Mouse (Mus musculus): ENCODE results near the gene Tdrd7. TPM values are rescaled to one million over a fixed set of nuclear protein-coding genes. Genes with fewer than 3 reads are reported as not detected.

Tdrd7 gene
- polyA plus RNA-seq, 1 experiment from 2014 or later = 17.2 TPM

DNA sequence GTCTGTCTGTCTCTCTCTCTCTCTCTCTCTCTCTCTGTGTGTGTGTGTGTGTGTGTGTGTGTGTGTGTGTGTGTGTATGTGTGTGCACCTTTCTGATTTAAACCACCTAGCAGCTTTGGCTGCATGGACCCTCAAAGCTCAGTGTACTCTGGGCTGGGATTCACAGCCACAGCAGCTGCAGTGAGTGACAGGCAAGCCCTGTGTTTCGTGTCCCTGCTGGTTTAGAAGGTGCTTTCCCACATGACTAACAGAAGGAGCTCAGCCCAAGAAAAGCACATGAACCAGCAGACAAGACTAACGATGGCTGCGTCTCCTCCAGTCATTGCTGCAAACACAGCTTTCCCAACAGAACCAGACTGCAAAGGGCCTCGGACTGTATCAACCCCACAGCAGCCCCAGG, 82.8 kb downstream of the Tdrd7 start:
- no peak overlapping the region for H3K9ac ChIP-seq
- H3K27me3 ChIP-seq = no peaks in the 10 kb centered on the region
- WGBS = 48% methylated on average over 4 of the region's 4 CpGs
- peaks cover 44% of the 10 kb centered on the region for H3K4me1 ChIP-seq (replicated peaks)
- no peaks in the 10 kb centered on the region for H3K9me3 ChIP-seq (replicated peaks)
- H3K27ac ChIP-seq = peak overlapping the region; percentile 67
- H3K4me2 ChIP-seq = no peak overlapping the region
- H3K4me3 ChIP-seq = no peak overlapping the region
- no peak for ATAC-seq (replicated peaks; ENCODE audit: insufficient number of reproducible peaks, insufficient read depth, low FRiP score, low read depth)
- peaks cover 6% of the 10 kb centered on the region; the same call in 1 of the 2 replicates for H3K36me3 ChIP-seq

DNA sequence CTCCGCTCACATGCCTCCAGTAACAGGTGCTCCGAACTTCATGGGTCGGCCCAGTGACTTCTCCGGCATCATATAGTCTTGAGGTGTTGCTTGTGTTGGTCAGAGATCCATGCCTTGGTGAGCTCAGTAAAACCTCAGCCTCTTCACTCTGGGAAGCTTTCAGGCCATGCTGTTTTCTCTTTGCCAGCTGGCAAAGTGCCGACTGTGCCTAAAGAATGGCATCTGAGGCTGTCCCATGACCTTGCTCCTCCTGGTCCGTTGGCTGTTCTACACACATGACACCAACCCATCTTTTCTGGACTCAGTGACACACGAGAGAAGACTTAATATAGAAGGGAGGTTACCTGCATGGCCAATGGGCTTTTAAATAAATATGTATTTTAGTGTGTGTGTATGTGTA, 83.3 kb downstream of the Tdrd7 start:
- ATAC-seq (replicated peaks; ENCODE audit: insufficient number of reproducible peaks, insufficient read depth, low FRiP score, low read depth) = no peak
- 76% methylated on average over 7 of the region's 7 CpGs for WGBS
- H3K9me3 ChIP-seq (replicated peaks) = no peaks in the 10 kb centered on the region
- H3K4me1 ChIP-seq (replicated peaks) = peaks cover 44% of the 10 kb centered on the region
- peaks cover 6% of the 10 kb centered on the region; the same call in 1 of the 2 replicates for H3K36me3 ChIP-seq
- H3K4me2 ChIP-seq = no peak overlapping the region
- peak overlapping the region; percentile 67 for H3K27ac ChIP-seq
- no peak overlapping the region for H3K9ac ChIP-seq
- H3K27me3 ChIP-seq = no peaks in the 10 kb centered on the region
- H3K4me3 ChIP-seq = no peak overlapping the region

DNA sequence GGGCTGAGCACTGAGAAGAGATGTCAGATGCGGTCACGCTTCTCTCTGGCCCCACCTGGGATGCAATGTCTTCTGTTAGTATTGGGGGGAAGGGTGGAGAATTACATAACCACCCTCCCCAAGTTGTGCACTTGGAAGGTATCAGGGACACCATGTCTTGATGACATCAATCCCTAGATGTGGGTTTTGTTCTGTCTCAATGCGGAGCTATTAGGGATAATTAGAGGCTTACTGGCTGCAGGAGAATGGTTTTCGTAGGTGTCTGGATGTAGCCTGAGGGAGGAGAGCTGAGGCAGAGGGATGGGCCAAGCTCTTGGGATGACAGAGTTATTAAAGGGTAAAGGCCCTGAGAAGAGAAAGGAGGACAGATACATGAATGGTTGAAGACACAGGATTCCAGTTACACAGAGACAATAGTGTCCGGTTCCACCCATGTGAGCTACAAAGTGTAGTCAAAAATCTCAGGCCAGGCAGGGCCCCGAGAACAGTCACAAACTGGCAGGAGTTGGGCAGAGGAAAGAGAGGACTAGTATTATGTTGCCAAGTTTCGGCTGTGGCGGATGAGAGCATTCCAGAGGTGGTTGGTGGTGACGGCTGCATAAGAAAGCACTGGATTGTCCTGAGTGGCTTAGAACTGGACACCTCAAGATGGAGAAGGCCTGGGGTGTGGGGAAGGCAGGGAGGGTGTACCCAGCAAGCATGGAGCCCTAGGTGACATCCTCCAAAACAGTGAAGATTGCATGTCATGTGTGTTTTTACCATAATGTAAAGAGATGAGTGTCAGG, 88.4 kb downstream of the Tdrd7 start:
- no peak for ATAC-seq (replicated peaks; ENCODE audit: insufficient number of reproducible peaks, insufficient read depth, low FRiP score, low read depth)
- 0 out of 2 replicates have a peak overlapping the region, but pooled peaks have one; percentile 10 for H3K27ac ChIP-seq
- no peaks in the 10 kb centered on the region for H3K27me3 ChIP-seq
- H3K4me3 ChIP-seq = no peak overlapping the region
- H3K4me2 ChIP-seq = no peak overlapping the region
- peaks cover 38% of the 10 kb centered on the region for H3K4me1 ChIP-seq (replicated peaks)
- H3K9ac ChIP-seq = no peak overlapping the region
- 68% methylated on average over 9 of the region's 9 CpGs for WGBS
- H3K36me3 ChIP-seq = peaks cover 14% of the 10 kb centered on the region; the same call in 1 of the 2 replicates
- no peaks in the 10 kb centered on the region for H3K9me3 ChIP-seq (replicated peaks)

DNA sequence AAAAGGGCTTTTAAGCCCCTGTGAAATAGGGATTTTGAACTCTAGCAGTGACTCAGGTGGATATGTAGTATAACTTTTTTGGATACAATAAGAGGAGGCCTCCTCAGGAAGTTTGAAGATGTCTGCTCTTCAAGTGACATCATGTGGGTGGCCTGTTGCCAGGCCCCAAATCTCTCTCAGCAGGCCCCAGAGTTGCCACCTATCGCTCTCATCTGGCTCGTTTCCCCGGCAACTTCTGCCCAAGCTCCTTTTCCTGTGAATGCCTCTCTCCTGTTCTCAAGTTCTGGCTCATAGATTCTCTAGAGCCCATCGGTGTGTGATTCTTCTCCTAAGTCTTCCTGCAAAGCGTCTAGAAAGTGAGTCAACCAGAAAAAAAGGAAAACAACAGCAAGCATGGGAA, 91.0 kb downstream of the Tdrd7 start:
- 80% methylated on average over 5 of the region's 5 CpGs for WGBS
- Histone ChIP-seq H3K4me3 (no peak overlapping the region), H3K9ac (no peak overlapping the region), H3K4me1 (replicated peaks) (peaks cover 49% of the 10 kb centered on the region), H3K27me3 (no peaks in the 10 kb centered on the region), H3K4me2 (no peak overlapping the region), H3K36me3 (peaks cover 14% of the 10 kb centered on the region; the same call in 1 of the 2 replicates), H3K9me3 (replicated peaks) (no peaks in the 10 kb centered on the region), H3K27ac (no peak overlapping the region; the same call in 1 of the 2 replicates)
- ATAC-seq (replicated peaks; ENCODE audit: insufficient number of reproducible peaks, insufficient read depth, low FRiP score, low read depth) = no peak

DNA sequence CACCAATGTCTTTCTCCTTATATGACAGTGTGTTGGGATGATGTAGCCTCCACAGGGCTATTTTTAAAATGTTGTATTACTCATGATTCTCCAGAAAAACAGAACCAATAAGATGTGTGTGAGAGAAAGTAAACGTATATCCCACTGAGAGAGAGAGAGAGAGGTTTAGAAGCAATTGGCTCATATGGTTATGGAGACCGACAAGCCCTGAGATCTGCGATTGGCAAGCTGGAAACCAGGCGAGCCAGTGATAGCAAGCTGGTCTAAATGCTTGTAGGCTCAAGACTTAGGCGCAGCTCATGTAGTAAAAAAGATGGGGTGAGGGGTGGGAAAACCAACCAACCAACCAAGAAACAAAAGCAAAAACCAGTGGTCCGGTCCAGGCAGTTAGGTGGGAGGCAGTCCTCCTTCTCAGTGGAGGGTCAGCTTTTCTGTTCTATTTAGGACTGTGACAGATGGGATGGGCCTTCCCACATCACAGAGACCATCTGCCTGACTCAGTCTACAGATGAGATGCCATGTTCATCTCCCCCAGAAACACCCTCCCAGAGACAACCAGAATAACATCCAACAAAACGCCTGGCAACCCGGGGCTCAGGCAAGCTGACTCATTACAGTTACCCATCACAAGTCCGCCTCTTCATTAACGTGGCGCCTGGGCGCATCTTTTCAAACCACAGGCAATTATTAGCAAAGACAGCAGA, 96.3 kb downstream of the Tdrd7 start:
- WGBS = 86% methylated on average over 12 of the region's 12 CpGs
- no peak overlapping the region for H3K9ac ChIP-seq
- no peak overlapping the region for H3K27ac ChIP-seq
- no peak overlapping the region for H3K4me2 ChIP-seq
- no peak overlapping the region for H3K4me3 ChIP-seq
- peaks cover 60% of the 10 kb centered on the region for H3K4me1 ChIP-seq (replicated peaks)
- peaks cover 17% of the 10 kb centered on the region; the same call in 1 of the 2 replicates for H3K36me3 ChIP-seq
- no peaks in the 10 kb centered on the region for H3K27me3 ChIP-seq
- no peaks in the 10 kb centered on the region for H3K9me3 ChIP-seq (replicated peaks)
- no peak for ATAC-seq (replicated peaks; ENCODE audit: insufficient number of reproducible peaks, insufficient read depth, low FRiP score, low read depth)

DNA sequence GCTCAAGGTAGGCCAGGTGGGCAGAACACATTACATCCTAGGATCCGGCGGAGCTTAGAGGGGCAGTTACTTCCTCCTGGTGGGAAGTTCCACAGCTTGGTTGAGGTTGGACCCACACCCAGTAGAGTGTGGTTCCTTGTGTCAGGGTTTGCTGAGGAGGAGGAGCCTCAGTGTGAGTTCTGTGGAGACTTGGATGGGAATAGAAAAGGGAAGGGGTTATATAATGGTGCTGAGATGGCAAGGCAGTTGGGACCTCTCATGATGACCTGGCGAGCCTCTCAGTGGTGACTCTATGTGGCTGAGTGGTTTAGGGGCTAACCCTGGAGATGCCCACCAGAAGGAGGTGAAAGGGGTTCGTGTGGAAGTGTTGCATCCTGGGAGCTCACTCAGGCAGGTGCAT, 98.7 kb downstream of the Tdrd7 start:
- Histone ChIP-seq H3K36me3 (peaks cover 15% of the 10 kb centered on the region; the same call in 1 of the 2 replicates), H3K4me2 (no peak overlapping the region; the same call in 1 of the 2 replicates), H3K4me3 (no peak overlapping the region), H3K9me3 (replicated peaks) (no peaks in the 10 kb centered on the region), H3K4me1 (replicated peaks) (peaks cover 81% of the 10 kb centered on the region), H3K27me3 (no peaks in the 10 kb centered on the region), H3K9ac (no peak overlapping the region), H3K27ac (peak overlapping the region; percentile 80)
- ATAC-seq (replicated peaks; ENCODE audit: insufficient number of reproducible peaks, insufficient read depth, low FRiP score, low read depth) = no peak
- WGBS = 75% methylated on average over 4 of the region's 4 CpGs

DNA sequence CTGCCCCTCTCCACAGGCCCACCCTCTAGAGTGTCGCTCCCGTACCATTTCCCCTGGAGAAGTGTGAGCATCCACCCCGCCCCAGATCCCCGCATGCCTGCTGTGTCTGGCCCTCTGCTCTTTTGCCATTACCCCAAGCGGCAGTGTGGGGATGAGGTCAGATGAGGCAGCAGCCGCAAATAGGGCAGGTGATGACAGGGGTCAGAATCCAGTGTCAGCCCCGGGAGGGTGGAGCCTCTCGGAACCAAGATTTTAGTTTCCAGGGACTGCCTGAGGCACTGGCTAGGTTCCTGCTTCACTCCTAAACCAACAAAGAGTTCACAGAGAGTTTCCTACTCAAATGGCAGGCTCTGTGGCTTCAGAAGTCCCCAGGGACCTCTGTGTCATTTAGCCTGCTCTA, 99.1 kb downstream of the Tdrd7 start:
- peak overlapping the region; percentile 13 for H3K4me2 ChIP-seq
- no peak overlapping the region for H3K4me3 ChIP-seq
- no peak for ATAC-seq (replicated peaks; ENCODE audit: insufficient number of reproducible peaks, insufficient read depth, low FRiP score, low read depth)
- H3K9me3 ChIP-seq (replicated peaks) = no peaks in the 10 kb centered on the region
- 19% methylated on average over 8 of the region's 8 CpGs for WGBS
- peak overlapping the region; percentile 80 for H3K27ac ChIP-seq
- peaks cover 77% of the 10 kb centered on the region for H3K4me1 ChIP-seq (replicated peaks)
- peaks cover 17% of the 10 kb centered on the region; the same call in 1 of the 2 replicates for H3K36me3 ChIP-seq
- no peak overlapping the region for H3K9ac ChIP-seq
- no peaks in the 10 kb centered on the region for H3K27me3 ChIP-seq

DNA sequence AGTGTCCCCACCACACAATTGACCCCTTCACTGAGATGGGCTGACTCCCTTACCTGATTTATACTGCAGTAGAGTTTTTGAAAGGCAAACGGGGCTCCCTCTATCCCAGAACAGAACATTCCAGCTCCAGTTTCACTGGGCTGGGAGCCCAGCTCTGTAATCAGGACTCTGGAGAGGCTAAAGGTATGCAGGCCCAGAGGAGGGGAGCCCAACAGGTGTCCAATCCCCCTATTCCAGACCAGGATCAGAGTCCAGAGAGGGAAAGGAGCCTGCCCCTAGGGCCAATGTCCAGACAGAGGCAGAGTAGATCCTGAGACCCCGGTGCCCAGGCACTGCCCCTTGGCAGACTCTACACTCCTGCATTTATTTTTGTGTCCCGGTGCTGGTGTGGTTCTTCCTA, 99.8 kb downstream of the Tdrd7 start:
- Histone ChIP-seq H3K27me3 (no peaks in the 10 kb centered on the region), H3K9ac (no peak overlapping the region), H3K4me1 (replicated peaks) (peaks cover 70% of the 10 kb centered on the region), H3K4me3 (no peak overlapping the region), H3K9me3 (replicated peaks) (no peaks in the 10 kb centered on the region), H3K36me3 (peaks cover 17% of the 10 kb centered on the region; the same call in 1 of the 2 replicates), H3K4me2 (peak overlapping the region; percentile 13), H3K27ac (peak overlapping the region; percentile 80)
- ATAC-seq (replicated peaks; ENCODE audit: insufficient number of reproducible peaks, insufficient read depth, low FRiP score, low read depth) = peak; percentile 44
- WGBS = 50% methylated on average over 3 of the region's 3 CpGs

DNA sequence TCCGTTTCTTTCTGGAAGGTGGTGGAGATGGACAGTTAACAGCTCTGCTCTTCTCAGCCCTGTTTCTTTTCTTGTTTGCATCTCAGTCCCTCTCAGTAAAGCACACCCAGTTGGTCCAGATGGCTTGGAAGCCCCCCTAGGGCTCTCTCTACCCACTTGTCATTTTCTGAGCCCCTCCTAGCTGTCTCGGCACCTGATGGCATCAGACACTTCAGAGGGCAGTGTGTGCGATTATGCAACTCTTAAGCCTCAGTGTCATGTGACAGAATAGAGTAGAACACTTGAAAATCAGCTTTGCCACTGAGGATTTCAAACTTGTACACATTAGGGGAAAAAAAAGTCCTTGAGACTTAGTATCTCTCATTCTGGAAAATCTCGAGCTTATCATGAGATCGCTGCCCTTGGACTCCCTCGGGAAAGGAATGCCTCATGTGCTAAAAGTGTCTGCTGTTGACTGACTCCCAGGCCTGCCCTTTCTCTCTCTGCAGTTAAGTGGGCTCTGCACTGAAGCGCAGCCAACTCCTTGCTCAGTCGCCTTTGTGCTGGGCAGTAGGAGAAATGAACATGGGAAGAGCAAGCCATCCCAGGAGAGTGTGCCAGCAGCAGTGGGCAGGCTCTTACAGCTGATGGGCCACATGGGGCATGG, 100.7 kb downstream of the Tdrd7 start:
- Histone ChIP-seq H3K4me1 (replicated peaks) (peaks cover 68% of the 10 kb centered on the region), H3K9ac (no peak overlapping the region), H3K27ac (peak overlapping the region; percentile 80), H3K4me2 (peak overlapping the region; percentile 16; the same call in 1 of the 2 replicates), H3K36me3 (peaks cover 17% of the 10 kb centered on the region; the same call in 1 of the 2 replicates), H3K27me3 (no peaks in the 10 kb centered on the region), H3K4me3 (no peak overlapping the region), H3K9me3 (replicated peaks) (no peaks in the 10 kb centered on the region)
- ATAC-seq (replicated peaks; ENCODE audit: insufficient number of reproducible peaks, insufficient read depth, low FRiP score, low read depth) = peak; percentile 51; the same call in 1 of the 2 replicates
- WGBS = 23% methylated on average over 8 of the region's 8 CpGs

DNA sequence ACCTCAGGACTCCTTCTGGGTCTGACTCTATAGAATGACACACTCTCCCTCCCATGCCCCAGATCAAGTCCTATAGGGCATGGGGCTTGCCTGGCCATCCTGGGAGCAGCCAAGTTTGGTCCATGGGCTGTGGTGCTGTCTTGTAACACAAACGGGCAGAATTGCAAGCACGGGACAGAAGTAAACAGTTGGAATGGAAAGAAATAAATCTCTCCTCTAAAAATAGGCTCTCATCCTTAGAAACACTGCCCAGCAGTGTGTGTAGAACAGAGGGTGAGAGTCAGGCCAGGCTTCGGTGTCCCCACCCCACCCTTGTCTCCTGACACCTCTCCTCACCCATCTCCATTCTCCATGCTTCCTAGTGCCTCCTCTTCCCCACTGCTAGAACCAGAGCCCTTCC, 102.9 kb downstream of the Tdrd7 start:
- H3K4me2 ChIP-seq = no peak overlapping the region
- peaks cover 71% of the 10 kb centered on the region for H3K4me1 ChIP-seq (replicated peaks)
- H3K9me3 ChIP-seq (replicated peaks) = no peaks in the 10 kb centered on the region
- ATAC-seq (replicated peaks; ENCODE audit: insufficient number of reproducible peaks, insufficient read depth, low FRiP score, low read depth) = no peak
- no peak overlapping the region for H3K9ac ChIP-seq
- H3K27ac ChIP-seq = no peak overlapping the region
- peaks cover 10% of the 10 kb centered on the region; the same call in 1 of the 2 replicates for H3K36me3 ChIP-seq
- no peak overlapping the region for H3K4me3 ChIP-seq
- 51% methylated on average over 3 of the region's 3 CpGs for WGBS
- no peaks in the 10 kb centered on the region for H3K27me3 ChIP-seq

DNA sequence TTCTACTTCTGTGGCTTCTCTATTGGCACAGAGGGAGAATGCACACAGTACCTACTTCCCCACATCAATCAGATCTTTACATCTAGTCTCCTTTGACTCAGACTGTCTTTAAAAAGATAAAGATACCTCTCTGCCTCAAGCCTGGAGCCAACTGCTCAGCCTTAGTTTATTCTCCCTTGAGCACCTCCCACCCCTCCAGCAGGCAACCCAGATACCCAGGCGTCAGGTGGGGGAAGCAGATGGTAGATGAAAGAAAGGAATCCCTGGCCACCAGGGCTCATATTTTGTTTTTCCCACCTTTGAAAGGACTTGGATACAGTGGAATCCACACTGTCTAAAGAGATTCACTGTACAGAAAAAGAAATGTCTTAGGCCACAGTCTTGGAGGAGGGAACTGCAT, 103.4 kb downstream of the Tdrd7 start:
- Histone ChIP-seq H3K36me3 (peaks cover 6% of the 10 kb centered on the region; the same call in 1 of the 2 replicates), H3K9me3 (replicated peaks) (no peaks in the 10 kb centered on the region), H3K27me3 (no peaks in the 10 kb centered on the region), H3K4me2 (no peak overlapping the region), H3K4me1 (replicated peaks) (peaks cover 72% of the 10 kb centered on the region), H3K9ac (no peak overlapping the region), H3K4me3 (no peak overlapping the region), H3K27ac (no peak overlapping the region)
- no peak for ATAC-seq (replicated peaks; ENCODE audit: insufficient number of reproducible peaks, insufficient read depth, low FRiP score, low read depth)
- WGBS = 50% methylated on average over 1 of the region's 1 CpGs
